Mouse (Mus musculus) forebrain, embryonic 11.5 days (tissue): ENCODE measurements around the gene Asb8. TPM values are rescaled to one million over a fixed set of nuclear protein-coding genes. Genes with fewer than 3 reads are reported as not detected.
A peak's percentile ranks its signal among the peaks of the same experiment; 100 is the strongest.

Source experiments
- ATAC-seq: fragments of 200-750 bp; cut with Nextera tagmentation; replicated peaks from 2 replicates; pipeline ENCODE4 v1.8.0; 2017; ENCODE audit warnings: moderate TSS enrichment; ENCODE audit not compliant: low FRiP score
- DNase-seq: peaks from one replicate; pipeline ENCODE4 v3.0.0-alpha.2; 2017; ENCODE audit warnings: low spot score
- H3K27ac ChIP-seq: fragments of 300-500 bp; sonication (generic); 2 replicates; pipeline ENCODE4 v1.5.1; 2014; ENCODE audit warnings: low read depth, low read length
- H3K27me3 ChIP-seq: fragments of 300-500 bp; sonication (generic); 2 replicates; pipeline ENCODE4 v1.6.1; 2014; ENCODE audit warnings: mild to moderate bottlenecking, low read length, mixed read lengths; ENCODE audit not compliant: control insufficient read depth, insufficient read depth
- H3K36me3 ChIP-seq: fragments of 300-500 bp; sonication (generic); 2 replicates; pipeline ENCODE4 v1.6.1; 2014; ENCODE audit warnings: mild to moderate bottlenecking, low read length, moderate library complexity, mixed read lengths; ENCODE audit not compliant: control insufficient read depth, insufficient read depth
- H3K4me1 ChIP-seq: fragments of 300-500 bp; sonication (generic); replicated peaks from 2 replicates; pipeline ENCODE4 v1.6.1; 2014; ENCODE audit warnings: low read length, mixed read lengths; ENCODE audit not compliant: control insufficient read depth, insufficient read depth
- H3K4me2 ChIP-seq: fragments of 300-500 bp; sonication (generic); 2 replicates; pipeline ENCODE4 v1.6.1; 2014; ENCODE audit warnings: low read depth, mild to moderate bottlenecking, low read length, moderate library complexity, mixed read lengths; ENCODE audit not compliant: severe bottlenecking
- H3K4me3 ChIP-seq: fragments of 300-500 bp; sonication (generic); 2 replicates; pipeline ENCODE4 v1.5.1; 2014; ENCODE audit warnings: low read depth, low read length
- H3K9ac ChIP-seq: fragments of 300-500 bp; sonication (generic); 2 replicates; pipeline ENCODE4 v1.6.1; 2014; ENCODE audit warnings: low read length
- H3K9me3 ChIP-seq: fragments of 300-500 bp; sonication (generic); 2 replicates; pipeline ENCODE4 v1.6.1; 2016; ENCODE audit warnings: low read length, mixed read lengths; ENCODE audit not compliant: control insufficient read depth
- WGBS: fragments of 180-500 bp; shearing (Covaris S2); extraction: QIAGEN DNeasy Blood & Tissue Kit; methylation state at CpG from one replicate; pipeline ENCODE4 v1.1.7; 2014; 5-methylcytosine and 5-hydroxymethylcytosine counted together
- polyA plus RNA-seq: library from polyadenylated mRNA; unstranded; fragments of >200 nt; fragmentation: Nextera tagmentation; extraction: Ambion mirVana; gene quantifications from 2 replicates; pipeline ENCODE4 v1.2.1, GENCODE M21; 2014

The Asb8 gene
- polyA plus RNA-seq, 1 experiment from 2014 or later, result 47.4 TPM

DNA sequence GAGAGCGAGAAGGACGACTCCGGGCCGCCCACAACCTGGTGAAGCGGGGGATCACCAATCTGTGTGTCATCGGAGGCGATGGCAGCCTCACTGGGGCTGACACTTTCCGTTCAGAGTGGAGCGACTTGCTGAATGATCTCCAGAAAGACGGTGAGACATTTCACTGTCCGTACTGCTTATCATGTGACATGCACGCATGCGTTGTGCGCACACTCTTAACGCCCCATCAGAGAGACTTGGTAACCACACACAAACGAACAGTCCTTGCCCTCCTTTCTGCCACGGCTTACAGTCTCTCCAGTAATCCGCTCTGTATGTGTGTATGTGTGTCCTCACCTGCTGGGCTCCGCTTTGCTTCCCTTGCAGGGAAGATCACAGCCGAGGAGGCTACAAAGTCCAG, 44.6 kb downstream of the Asb8 start:
- no peak for DNase-seq
- H3K9ac ChIP-seq, result no peak overlapping the region
- H3K4me3 ChIP-seq, result no peak overlapping the region
- peaks cover 4% of the 10 kb centered on the region; the same call in 1 of the 2 replicates for H3K36me3 ChIP-seq
- no peaks in the 10 kb centered on the region for H3K4me1 ChIP-seq
- 94% methylated on average over 20 of the region's 20 CpGs for WGBS
- no peaks in the 10 kb centered on the region for H3K27me3 ChIP-seq
- no peak overlapping the region for H3K27ac ChIP-seq
- H3K4me2 ChIP-seq, result no peak overlapping the region
- ATAC-seq, result no peak
- H3K9me3 ChIP-seq, result no peaks in the 10 kb centered on the region

DNA sequence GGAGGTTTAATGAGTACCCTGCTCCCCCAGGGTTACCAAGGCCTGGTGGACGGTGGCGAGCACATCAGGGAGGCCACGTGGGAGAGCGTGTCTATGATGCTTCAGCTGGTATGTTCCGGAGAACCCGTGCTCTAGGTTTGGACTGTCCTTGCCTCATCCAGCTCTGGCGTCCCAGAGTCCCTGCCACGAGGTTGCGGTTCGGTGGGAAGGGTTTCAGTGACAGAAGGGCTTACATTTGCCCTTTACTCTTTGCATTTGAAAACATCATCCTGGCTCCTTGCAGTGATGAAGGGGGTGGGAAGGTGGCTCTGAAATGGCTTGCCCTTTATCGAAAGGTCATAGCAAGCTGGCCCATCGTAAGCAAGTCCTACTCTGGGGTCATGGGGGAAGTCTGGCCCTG, 46.1 kb downstream of the Asb8 start:
- no peaks in the 10 kb centered on the region for H3K4me1 ChIP-seq
- H3K27me3 ChIP-seq, result no peaks in the 10 kb centered on the region

DNA sequence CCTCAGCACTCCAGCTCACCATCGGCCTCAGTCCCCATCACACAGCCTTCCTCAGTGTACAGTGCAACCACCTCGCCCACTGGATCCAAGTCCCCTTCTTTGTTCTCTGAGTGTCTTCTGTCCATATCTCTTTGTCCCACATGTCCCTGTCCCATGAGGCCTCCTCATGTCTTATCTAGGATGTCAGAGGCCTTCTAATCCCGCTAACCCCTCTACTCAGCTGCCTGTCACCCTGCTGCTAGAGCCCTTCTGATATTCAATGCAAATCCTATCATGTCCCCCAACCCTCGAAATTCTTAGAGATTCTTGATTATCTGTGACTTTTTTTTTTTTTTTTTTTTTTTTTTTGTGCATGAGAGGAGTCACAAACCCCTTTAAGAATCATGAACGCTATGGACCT, 49.1 kb downstream of the Asb8 start:
- Histone ChIP-seq H3K27ac (no peak overlapping the region), H3K36me3 (0 out of 2 replicates have a peak, but pooled peaks cover 4% of the 10 kb centered on the region), H3K27me3 (no peaks in the 10 kb centered on the region), H3K9me3 (no peaks in the 10 kb centered on the region), H3K9ac (no peak overlapping the region), H3K4me1 (no peaks in the 10 kb centered on the region), H3K4me2 (no peak overlapping the region), H3K4me3 (no peak overlapping the region)
- DNase-seq (no peak), ATAC-seq (no peak)
- 89% methylated on average over 5 of the region's 5 CpGs for WGBS

More for the DNA sequence above, 46.1 kb downstream of the Asb8 start:
- Histone ChIP-seq H3K9ac (no peak overlapping the region), H3K4me3 (no peak overlapping the region), H3K36me3 (peaks cover 4% of the 10 kb centered on the region; the same call in 1 of the 2 replicates), H3K9me3 (no peaks in the 10 kb centered on the region), H3K4me2 (no peak overlapping the region), H3K27ac (no peak overlapping the region)
- DNase-seq, result no peak
- 86% methylated on average over 12 of the region's 12 CpGs for WGBS
- ATAC-seq, result no peak

DNA sequence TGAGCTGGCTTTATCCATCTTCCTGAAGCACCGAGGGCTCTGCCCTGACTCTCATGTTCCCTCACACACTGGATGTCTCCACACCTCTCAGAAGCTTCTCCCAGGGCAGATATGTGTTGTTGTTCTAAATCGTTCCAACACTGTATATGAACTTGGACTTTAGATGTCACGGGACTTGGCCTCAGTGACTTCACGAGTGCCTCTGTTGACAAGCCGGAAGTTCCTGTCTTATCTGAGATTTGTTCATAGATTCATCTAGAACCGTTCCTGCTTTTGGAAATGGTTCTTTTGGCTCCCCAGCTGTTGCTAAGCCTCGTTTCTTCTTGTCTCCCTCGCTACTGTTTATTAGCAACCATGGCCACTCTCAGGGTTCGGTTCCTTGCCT, 49.7 kb downstream of the Asb8 start:
- DNase-seq (no peak), ATAC-seq (no peak)
- Histone ChIP-seq H3K4me3 (no peak overlapping the region), H3K27me3 (no peaks in the 10 kb centered on the region), H3K9me3 (no peaks in the 10 kb centered on the region), H3K9ac (no peak overlapping the region), H3K4me2 (no peak overlapping the region), H3K27ac (0 out of 2 replicates have a peak overlapping the region, but pooled peaks have one; percentile 25), H3K36me3 (no peaks in the 10 kb centered on the region), H3K4me1 (no peaks in the 10 kb centered on the region)
- WGBS, result 91% methylated on average over 9 of the region's 9 CpGs

DNA sequence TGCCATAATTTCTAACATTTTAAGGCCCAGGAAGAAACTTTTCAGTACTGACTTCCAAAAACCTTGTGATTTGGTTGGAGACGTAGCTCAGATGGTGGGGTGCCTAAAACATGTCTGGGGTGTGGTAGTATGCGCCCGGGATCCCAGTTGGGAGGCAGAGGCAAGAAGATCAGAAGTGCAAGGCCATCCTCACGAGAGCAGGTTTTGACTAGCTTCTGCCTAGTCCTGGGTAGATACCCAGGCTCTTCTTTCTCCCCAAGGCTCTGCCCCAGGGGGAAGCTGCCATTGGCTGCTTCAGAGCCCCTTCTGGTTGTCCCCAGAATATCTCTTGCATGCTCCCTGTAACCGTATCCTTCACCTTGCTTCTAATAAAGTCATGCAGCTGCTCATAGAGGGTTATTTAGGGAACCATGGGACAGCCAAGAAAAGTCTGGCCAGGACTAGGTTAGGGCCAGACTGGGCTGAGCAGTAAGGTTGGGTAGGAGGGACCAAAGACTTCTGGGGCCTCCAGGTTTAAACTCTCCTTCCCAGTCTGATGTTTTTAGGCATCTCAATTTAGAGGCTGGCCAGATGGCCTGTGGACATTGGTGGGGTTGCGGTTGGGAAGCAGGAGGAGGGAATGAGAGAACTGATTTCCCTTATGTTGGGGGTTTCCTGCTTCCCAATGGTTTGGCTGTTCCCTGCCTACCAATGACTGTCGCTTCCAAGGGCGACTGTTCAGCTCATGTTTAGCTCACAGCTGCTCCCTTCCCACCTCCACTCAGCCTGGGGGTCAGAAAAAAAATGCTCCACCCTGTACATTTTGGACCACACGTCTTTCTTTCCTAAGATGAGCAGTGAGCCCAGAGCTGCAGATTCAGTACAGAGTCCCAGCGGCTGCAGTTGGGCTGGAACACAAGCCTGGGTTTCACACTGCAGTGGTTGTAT, 50.3 kb downstream of the Asb8 start:
- Histone ChIP-seq H3K27me3 (no peaks in the 10 kb centered on the region), H3K36me3 (no peaks in the 10 kb centered on the region), H3K4me2 (no peak overlapping the region), H3K27ac (0 out of 2 replicates have a peak overlapping the region, but pooled peaks have one; percentile 25), H3K9me3 (no peaks in the 10 kb centered on the region), H3K4me1 (no peaks in the 10 kb centered on the region), H3K9ac (no peak overlapping the region), H3K4me3 (no peak overlapping the region)
- 88% methylated on average over 10 of the region's 10 CpGs for WGBS
- DNase-seq, result no peak
- no peak for ATAC-seq

DNA sequence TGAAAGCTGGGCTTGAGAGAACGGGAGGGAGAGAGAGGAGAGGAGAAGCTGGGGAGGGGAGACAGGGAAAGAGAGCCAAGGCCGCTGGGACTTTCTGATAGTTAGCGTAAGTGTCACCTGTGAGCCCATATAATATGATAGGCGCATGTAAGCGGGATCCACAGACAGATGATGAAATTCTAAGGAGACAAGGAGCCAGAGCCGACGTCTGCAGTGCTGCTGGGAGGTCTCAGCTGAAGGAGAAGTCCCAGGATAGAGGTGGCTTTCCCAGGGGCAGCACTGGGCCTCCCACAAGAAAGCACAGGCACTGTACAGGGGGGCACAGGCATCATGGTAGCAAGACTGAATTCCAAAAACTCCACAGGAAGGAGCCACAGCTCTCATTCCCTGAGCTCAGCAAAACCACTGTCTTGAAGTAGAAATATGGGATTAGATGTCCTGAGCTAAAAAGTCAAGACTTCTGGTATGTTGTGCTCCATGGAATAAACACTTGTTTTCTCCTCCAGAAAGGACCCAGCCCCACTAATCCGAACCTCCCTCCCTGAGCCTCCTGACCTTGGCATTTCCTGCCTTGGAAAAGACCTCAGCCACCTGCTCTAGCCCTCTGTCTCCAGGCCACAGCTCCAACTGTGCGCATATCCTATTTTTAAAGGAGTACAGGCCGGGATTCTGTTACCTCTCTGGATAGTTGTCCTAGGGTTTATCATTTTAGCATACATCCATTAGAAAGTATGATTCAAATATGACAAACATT, 51.1 kb downstream of the Asb8 start:
- WGBS, result 85% methylated on average over 10 of the region's 10 CpGs
- DNase-seq (no peak), ATAC-seq (no peak)
- Histone ChIP-seq H3K9ac (no peak overlapping the region), H3K9me3 (no peaks in the 10 kb centered on the region), H3K4me1 (no peaks in the 10 kb centered on the region), H3K36me3 (no peaks in the 10 kb centered on the region), H3K27me3 (no peaks in the 10 kb centered on the region), H3K4me2 (no peak overlapping the region), H3K4me3 (no peak overlapping the region), H3K27ac (no peak overlapping the region)

DNA sequence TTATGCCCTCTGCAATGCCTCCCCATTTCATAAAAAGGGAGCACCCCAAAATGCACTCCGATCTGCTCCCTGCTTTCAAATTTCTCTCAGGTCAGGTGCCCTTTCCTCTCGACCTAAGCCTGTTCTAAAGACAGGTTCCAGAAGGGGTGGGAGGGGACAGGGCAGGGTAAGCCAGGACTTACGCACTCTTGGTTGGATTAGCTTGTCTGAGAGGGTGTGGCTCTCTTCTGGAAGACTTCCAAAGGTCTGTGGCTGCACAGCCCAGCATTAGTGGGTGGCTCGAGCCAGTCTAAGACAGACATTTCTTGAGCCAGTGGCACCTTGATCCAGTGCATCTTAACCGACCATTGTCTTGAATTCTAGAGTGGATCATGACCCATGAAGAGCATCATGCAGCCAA, 53.6 kb downstream of the Asb8 start:
- no peak overlapping the region for H3K4me2 ChIP-seq
- WGBS, result 79% methylated on average over 5 of the region's 5 CpGs

DNA sequence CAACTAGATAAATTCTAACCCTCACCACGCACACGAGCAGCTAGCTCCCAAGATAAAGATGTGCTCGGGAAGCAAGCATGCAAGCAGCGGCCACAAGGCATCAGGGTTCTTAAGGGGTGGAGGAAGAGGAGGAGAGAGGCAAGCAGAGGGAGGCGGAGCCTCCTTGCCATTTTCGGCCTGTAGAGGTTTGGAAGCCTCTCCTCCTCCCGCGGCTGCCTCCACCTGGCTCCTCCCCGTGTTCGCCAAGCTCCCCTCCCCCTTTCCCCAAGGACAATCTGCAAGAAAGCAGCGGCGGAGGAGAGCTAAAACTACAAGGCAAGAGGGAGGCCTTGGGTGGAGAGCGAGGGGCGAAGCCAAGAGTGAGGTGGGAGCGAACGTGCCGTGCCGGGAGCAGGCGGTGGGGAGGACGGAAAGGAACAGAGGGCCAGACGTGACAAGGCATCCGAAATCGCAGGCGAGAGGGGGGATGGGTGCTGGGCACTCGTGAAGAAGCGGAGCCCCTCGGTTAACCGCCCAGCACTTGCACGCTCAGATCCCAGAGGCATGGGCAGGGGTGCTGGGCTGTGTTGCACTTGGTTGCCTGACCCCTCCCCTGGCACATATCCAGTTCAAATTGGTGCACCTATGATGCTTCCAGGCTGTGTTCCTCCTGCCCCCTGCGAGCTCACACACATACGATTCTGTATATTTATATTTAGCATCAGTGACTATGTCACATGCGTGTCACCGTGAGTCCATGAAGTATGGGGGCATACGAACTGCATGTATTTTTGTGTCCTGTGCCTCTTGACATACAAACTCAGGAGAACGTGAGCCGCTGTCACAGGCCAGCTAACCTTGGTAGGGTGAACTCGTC, 56.9 kb downstream of the Asb8 start:
- DNase-seq, result peak; percentile 89
- no peaks in the 10 kb centered on the region for H3K9me3 ChIP-seq
- H3K9ac ChIP-seq, result peak overlapping the region; percentile 89
- peak overlapping the region; percentile 78 for H3K4me2 ChIP-seq
- no peaks in the 10 kb centered on the region; the same call in 1 of the 2 replicates for H3K4me1 ChIP-seq
- no peaks in the 10 kb centered on the region for H3K27me3 ChIP-seq
- 4% methylated on average over 37 of the region's 37 CpGs for WGBS
- peak overlapping the region; percentile 59 for H3K4me3 ChIP-seq
- H3K27ac ChIP-seq, result peak overlapping the region; percentile 80; the same call in 1 of the 2 replicates
- peak; percentile 95 for ATAC-seq
- H3K36me3 ChIP-seq, result no peaks in the 10 kb centered on the region

More for the DNA sequence above, 53.6 kb downstream of the Asb8 start:
- Histone ChIP-seq H3K36me3 (no peaks in the 10 kb centered on the region), H3K9me3 (no peaks in the 10 kb centered on the region), H3K4me3 (no peak overlapping the region), H3K27ac (no peak overlapping the region), H3K27me3 (no peaks in the 10 kb centered on the region), H3K4me1 (no peaks in the 10 kb centered on the region; the same call in 1 of the 2 replicates), H3K9ac (no peak overlapping the region)
- no peak for ATAC-seq
- DNase-seq, result no peak
